Mouse (Mus musculus): Measurements from ENCODE around the gene Lrrk1.

Gene Lrrk1

DNA sequence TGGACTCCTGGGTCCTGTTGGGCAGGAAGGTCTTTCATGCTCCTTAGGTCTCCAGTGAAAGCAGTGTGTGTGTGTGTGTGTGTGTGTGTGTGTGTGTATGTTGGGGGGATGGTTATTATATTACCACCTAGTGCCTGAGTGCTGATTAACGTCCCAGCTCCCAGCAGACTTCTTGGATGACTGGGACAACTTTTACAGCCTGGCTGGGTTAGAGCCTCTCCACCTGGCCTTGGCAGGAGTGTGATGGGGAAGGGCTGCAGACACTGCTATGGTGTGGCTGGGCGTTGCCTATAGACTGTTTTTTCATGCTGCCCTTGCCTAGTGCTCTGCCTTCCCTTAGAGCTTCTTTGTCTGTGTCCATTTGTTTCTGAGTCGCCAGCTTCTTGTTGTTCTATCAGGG lies 48.1 kb downstream of the Lrrk1 start:
- no peak for DNase-seq (ENCODE audit: low read depth in 2 of 2, low spot score in 2 of 2)

DNA sequence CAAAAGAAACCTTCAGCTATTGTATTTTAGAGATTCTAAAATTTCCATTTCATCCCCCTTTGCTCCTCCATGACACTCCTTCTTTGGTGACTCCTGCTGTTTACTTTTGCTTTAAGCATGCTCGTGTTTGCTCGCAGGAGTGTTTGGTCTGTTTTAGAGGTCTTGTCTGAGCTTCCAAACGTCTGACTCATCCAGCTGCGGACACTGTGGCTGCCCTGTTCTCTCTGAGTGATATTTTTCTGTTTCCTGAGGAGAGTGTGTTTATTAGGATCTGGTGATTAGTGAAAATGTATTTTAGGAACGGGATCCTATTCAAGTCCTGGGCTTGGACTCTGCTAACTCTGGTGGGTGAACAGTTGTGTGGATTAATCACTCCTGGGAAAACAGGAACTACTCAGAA lies 48.5 kb downstream of the Lrrk1 start:
- DNase-seq (ENCODE audit: low read depth in 2 of 2, low spot score in 2 of 2), result no peak

DNA sequence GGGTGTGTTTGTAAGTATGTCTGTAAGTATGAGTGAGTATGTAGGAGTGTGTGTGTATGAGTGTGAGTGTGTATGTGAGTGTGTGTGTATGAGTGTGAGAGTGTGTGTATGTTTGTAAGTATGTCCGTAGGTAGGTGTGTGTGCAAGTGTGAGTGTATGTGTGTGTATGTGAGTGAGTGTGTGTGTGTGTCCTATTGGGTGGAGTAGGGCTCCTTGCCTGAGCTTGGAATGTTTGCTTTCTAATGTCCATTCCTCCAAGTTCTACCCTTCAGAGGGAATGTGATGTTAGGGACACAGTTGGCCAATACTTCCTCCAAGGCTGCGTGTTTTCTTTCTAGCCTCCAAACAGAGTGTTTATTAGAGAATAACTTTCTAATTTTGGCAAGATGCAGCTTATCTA lies 51.2 kb downstream of the Lrrk1 start:
- DNase-seq (ENCODE audit: low read depth in 2 of 2, low spot score in 2 of 2), result no peak

DNA sequence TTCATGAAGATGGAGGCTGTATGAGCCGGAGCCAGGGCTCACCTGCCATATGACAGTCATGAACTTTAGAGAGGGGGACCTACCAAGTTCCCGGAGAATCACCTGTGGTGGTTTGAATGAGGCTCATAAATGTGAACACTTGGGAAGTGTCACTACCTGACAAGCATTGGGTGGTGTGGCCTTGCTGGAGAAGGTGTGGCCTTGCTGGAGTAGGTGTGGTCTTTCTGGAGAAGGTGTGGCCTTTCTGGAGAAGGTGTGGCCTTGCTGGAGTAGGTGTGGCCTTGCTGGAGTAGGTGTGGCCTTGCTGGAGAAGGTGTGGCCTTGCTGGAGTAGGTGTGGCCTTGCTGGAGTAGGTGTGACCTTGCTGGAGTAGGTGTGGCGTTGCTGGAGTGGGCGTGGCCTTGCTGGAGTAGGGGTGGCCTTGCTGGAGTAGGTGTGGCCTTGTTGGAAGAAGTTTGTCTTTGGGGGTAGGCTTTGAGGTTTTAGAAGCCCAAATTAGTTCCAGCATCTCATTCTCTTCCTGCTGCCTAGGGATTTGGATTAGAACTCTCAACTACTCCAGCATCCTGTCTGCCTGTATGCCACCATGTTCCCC lies 54.1 kb downstream of the Lrrk1 start:
- no peak for DNase-seq (ENCODE audit: low read depth in 2 of 2, low spot score in 2 of 2)

DNA sequence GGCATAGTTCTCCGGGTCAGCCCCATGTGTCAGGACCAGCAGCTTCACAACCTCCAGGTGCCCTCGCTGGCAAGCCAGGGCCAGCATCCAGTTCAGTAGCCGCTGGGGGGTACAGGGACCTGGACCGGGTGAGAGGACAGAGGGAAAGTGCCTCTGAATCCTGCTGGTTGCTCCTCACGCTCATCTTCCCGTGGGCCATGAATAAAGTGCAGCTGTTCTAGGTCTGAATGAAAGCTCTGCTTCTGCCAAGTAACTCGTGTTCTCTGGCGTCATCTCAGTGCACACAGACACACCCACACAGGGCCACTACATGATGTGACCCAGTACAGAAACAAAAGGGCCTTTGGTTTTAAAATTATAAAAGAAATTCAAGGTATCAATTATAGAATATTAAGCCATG lies 55.8 kb downstream of the Lrrk1 start:
- no peak for DNase-seq (ENCODE audit: low read depth in 2 of 2, low spot score in 2 of 2)

DNA sequence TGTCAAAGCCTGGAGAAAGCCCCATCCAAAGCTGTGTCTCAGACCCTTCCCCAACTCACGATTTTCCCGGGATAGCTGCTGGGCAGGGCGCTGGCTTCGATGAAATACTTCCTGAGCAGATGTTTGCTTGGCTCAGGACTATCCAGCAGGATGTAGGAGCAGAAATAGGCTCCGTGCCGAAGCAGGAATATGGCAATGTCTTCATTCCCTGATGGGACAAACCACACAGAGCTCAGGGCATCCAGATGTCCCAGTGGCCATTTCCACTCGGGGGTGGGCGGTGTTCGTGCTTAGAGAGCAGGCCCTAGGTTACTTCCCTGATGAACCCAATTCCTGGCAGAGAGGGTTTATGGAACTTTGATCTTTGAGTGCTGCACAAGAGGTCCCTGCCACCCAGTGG lies 57.5 kb downstream of the Lrrk1 start:
- DNase-seq (ENCODE audit: low read depth in 2 of 2, low spot score in 2 of 2), result no peak

GRCm38 (mm10) chr7:66327516-66327915 lies 60.6 kb downstream of the Lrrk1 start:
- DNase-seq (ENCODE audit: low read depth in 2 of 2, low spot score in 2 of 2), result no peak

DNA sequence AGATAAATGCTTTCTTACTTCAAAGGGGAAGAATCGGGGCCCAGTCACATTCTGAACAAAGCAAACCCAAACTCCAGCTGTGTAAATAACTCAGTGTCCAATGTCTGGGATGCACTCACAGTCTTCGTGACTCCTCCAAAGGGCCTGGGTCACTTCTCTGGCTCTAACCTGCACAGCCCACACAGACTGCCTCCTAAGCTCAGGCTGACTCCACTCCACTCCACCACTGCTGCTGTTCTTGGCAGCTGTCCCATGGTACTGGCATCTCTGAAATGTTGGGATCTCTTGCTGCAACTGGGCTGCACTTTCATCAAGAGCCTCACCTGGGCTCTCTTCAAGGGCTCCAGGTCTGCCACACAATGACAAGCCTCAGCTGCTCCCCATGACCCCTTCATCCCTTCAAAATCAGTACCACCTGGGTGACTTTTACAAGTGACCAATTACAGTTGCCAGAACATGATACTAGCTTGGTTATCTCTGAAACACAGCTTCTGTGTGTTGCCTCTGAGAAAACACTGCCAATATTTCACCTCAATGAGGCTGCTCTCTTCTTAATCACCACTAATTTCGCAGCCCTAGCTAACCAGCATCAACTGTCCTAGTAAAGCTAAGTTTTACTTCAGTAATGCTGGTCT lies 62.6 kb downstream of the Lrrk1 start:
- DNase-seq (ENCODE audit: low read depth in 2 of 2, low spot score in 2 of 2), result no peak

- no peak for DNase-seq (ENCODE audit: low read depth in 2 of 2, low spot score in 2 of 2)
These were observed 64.7 kb downstream of the Lrrk1 start for GRCm38 (mm10) chr7:66323252-66324015.

GRCm38 (mm10) chr7:66320996-66321395 lies 67.2 kb downstream of the Lrrk1 start:
- DNase-seq (ENCODE audit: low read depth in 2 of 2, low spot score in 2 of 2), result no peak

DNA sequence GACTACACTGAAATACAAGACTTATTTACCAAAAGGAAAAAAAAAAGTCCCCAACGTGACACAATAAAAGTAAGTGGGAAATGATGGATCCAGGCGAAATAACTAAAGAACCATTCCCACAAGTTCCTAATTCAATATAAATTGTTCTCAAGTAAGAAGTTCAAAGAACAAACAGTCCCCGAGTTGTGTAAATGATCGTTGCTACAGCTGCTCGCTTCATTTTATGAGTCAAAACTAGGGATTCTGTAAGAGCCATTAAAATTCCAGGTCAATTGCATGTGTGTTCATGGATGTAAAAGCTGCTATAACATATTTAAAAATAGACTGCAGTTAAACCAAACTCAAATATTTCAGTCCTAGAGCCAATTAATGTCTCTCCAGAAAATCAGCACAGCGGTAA lies 70.0 kb downstream of the Lrrk1 start:
- DNase-seq (ENCODE audit: low read depth in 2 of 2, low spot score in 2 of 2), result no peak

DNA sequence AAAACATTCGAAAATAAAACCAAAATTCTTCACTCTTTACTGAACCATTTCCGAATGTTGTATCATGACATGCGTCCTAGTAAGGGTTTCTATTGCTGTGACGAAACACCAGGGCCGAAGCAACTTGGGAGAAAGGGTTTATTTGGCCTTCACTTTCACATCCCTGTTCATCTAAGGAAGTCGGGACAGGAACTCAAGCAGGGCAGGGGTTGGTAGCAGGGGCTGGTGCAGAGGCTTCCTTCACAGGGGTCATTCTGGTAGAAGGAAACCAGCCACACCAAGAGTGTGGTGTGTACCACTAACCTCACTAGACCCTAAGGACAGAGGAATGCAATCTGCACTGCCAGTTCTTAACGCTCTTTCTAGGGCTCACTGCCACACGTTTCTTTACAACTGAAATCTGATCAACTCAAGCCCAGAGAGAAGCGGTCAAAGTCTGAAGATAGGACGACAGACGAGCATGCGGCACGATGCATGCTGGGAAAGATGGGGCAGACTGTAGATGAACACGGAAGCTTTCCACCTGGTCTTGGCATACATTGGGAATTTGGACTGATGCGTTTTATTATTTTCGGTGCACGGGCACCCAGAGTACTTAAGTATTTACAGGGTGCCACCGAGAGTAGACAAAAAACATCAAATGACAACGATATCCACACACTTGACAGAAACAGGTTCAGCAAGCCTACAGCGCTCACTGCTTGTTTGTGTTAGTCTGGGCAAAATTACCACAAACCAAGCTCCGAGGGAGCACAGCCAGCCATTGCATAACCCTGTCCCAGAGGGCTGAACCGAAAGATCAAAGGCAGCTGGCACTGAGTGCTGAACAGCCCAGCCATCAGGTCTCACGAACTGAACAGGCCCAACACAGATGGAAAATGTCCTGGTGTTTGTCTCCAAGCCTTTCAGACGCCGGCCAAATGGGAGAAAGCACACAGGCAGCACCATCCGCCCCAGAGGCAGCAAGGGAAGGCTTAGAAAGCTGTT lies 77.2 kb downstream of the Lrrk1 start:
- no peak for DNase-seq (ENCODE audit: low read depth in 2 of 2, low spot score in 2 of 2)

GRCm38 (mm10) chr7:66309950-66310669 lies 78.0 kb downstream of the Lrrk1 start:
- DNase-seq (ENCODE audit: low read depth in 2 of 2, low spot score in 2 of 2), result peak in 1 of 2 experiments; percentile 5

- DNase-seq (ENCODE audit: low read depth in 2 of 2, low spot score in 2 of 2), result no peak
These were observed 78.8 kb downstream of the Lrrk1 start for GRCm38 (mm10) chr7:66309240-66309949.

- DNase-seq (ENCODE audit: low read depth in 2 of 2, low spot score in 2 of 2), result no peak
These were observed 79.4 kb downstream of the Lrrk1 start for GRCm38 (mm10) chr7:66308581-66309239.

DNA sequence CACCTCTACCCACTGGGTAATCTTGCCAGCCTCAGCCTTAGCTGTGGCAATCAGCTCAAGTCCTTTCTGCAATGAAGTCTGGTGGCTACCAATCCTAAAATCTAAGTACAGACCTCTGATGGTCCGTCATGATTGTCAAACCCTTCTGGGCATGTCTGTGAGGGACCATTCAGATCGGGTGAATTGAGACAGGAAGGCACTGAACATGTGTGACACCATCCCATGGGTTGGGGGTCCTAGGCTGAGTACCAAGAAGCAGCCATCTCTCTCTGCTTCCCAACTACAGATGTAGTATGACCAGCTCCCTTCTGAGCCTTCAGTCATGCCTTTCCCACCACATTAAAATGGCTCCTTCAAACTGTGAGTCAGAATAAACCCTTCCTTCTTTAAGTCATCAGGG lies 80.4 kb downstream of the Lrrk1 start:
- no peak for DNase-seq (ENCODE audit: low read depth in 2 of 2, low spot score in 2 of 2)

GRCm38 (mm10) chr7:66305714-66306198 lies 82.4 kb downstream of the Lrrk1 start:
- DNase-seq (ENCODE audit: low read depth in 2 of 2, low spot score in 2 of 2), result no peak

GRCm38 (mm10) chr7:66304993-66305713 lies 83.0 kb downstream of the Lrrk1 start:
- no peak for DNase-seq (ENCODE audit: low read depth in 2 of 2, low spot score in 2 of 2)

Measured in CD8-positive naive resting alpha-beta T cell, adult 2 months (primary cell).